Mouse (Mus musculus) monocyte, adult 59 days (primary cell): ENCODE data around the gene Slc17a9. TPM values are rescaled to one million over a fixed set of nuclear protein-coding genes. Genes with fewer than 3 reads are reported as not detected.

ENCODE experiments used
- total RNA-seq, 2 experiments: library from RNA; stranded (reverse); gene quantifications; one replicate each; pipeline ENCODE4 v1.2.4; 2023

Gene Slc17a9
- total RNA-seq: 1 to 10 TPM; 7.6 to 8.0 TPM

GRCm38 (mm10) chr2:180724585-180725413 lies at the start of gene Slc17a9:
Gene Slc17a9 (plus strand): TSS chr2:180725263.

GRCm38 (mm10) chr2:180709923-180710272 lies 15.2 kb upstream of the Slc17a9 start, which contains the start of the genes Dido1 and Gid8:
Gene Dido1 (minus strand): TSS chr2:180709999.
Gene Gid8 (plus strand): TSS chr2:180710117.

GRCm38 (mm10) chr2:180776793-180777192 lies 51.7 kb downstream of the Slc17a9 start, which contains the start of gene Bhlhe23:
Gene Bhlhe23 (minus strand): TSS chr2:180776900.

Other genes with a start within 250 kb of the Slc17a9 start
- gene Ntsr1, start 225.3 kb upstream of the Slc17a9 start, total RNA-seq: not detected
- gene Mrgbp, start 144.0 kb upstream of the Slc17a9 start, total RNA-seq: 10 to 100 TPM; 21.2 to 23.0 TPM
- gene Ogfr, start 136.0 kb upstream of the Slc17a9 start, total RNA-seq: 10 to 100 TPM; 91.3 to 91.4 TPM
- gene Col9a3, start 127.5 kb upstream of the Slc17a9 start, total RNA-seq: 1 to 10 TPM; 2.8 to 2.9 TPM
- gene Tcfl5, start 82.6 kb upstream of the Slc17a9 start, total RNA-seq: under 1 TPM in 1 of 2 experiments, not detected in 1; 0.27 TPM
- gene Dido1, start 15.3 kb upstream of the Slc17a9 start, total RNA-seq: 10 to 100 TPM; 56.2 to 63.5 TPM
- gene Gid8, start 15.1 kb upstream of the Slc17a9 start, total RNA-seq: 10 to 100 TPM; 41.9 to 43.5 TPM
- gene Bhlhe23, start 51.6 kb downstream of the Slc17a9 start, total RNA-seq: not detected
- 10 to 100 TPM; 72.0 to 73.2 TPM for gene Ythdf1, start 195.7 kb downstream of the Slc17a9 start, total RNA-seq
- gene Birc7, start 203.8 kb downstream of the Slc17a9 start, total RNA-seq: not detected
- 1 to 10 TPM in 1 of 2 experiments, not detected in 1; 3.5 TPM for gene Nkain4, start 229.4 kb downstream of the Slc17a9 start, total RNA-seq
- 10 to 100 TPM; 51.0 to 54.5 TPM for gene Arfgap1, start 242.0 kb downstream of the Slc17a9 start, total RNA-seq